Mouse (Mus musculus): ENCODE measurements around the gene Ccdc80.

Gene Ccdc80

DNA sequence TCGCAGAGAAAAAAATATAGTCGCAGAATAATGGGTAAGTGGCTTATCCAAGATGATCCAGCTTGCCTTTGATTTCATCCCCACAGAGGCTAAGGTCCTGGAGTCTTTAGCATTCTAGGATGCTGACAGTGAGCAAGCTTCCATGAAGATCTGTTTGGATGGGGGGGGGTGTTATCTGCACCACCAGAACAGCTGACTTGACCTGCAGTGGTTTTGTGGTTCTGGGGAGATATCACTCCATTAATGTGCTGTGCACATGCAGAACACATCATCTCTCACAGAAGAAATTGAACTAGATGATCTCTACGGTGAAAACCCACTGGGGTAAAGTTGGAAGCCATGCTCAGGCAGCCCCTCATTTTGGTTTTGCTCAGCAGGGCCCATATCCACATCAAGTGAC, 24.0 kb downstream of the Ccdc80 start:
- no peak for DNase-seq (ENCODE audit: low read depth, low spot score)

DNA sequence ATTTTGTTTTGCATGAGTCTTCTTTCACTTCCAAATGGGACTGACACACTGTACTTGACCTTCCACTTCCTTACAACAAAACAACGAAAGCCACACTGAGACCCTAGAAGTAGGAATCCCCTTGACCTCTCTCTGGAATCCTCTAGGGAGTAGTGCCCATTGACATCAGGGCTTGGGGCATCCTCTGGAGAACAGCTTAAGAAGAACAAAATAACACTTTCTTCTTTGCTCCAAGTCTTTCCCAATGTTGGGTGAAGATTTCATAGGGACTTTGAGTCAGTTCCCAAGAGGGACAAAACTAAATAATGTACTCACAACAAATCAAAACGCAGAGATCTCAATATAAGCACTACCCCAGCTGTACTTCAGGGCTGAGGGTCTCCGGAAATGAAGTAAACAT, 25.6 kb downstream of the Ccdc80 start:
- DNase-seq (ENCODE audit: low read depth, low spot score): no peak

DNA sequence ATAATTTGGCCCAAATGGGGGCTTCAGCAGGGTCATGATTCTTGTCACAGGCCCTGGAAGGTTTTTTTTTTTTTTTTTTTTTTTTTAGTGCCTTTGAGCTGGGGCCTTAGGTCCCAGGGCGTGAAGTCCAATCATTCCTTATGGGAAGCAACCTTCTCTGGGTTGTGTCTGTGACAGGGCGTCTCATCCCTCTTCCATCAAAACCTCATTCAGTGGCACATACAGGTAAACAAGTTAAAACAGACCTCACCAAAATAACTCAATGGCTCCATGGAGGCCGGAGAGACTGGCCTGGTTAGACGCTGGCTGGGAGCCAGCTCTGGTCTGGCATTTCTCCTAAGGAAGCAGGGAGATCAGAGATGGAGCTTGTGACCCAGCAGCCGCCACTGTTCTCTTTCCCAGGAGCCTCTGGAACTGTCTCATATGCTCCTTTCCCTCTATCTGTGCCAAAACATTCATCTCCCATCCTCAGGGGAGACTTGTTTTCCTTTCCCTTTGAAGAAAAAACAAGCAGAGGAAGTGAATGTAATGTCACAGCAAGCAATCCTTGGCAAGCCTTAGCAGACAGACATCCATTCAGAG, 27.7 kb downstream of the Ccdc80 start:
- no peak for DNase-seq (ENCODE audit: low read depth, low spot score)

DNA sequence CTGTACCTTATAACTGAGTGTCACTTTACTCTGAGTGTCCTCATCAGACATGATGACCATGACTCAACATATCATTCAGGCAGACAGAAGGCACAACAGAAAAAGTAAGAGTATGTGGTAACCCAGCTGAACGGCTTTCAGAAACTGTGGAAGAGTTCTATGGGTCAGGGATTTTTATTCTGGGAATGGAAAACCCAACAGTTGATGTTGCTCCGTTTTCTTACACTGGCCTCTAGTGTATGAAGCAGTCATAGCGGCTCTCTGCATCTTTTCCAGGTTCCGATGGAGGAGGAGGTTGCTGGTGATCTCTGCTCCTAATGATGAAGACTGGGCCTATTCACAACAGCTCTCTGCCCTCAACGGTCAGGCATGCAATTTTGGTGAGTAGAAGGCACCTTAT, 29.4 kb downstream of the Ccdc80 start:
- DNase-seq (ENCODE audit: low read depth, low spot score): no peak

DNA sequence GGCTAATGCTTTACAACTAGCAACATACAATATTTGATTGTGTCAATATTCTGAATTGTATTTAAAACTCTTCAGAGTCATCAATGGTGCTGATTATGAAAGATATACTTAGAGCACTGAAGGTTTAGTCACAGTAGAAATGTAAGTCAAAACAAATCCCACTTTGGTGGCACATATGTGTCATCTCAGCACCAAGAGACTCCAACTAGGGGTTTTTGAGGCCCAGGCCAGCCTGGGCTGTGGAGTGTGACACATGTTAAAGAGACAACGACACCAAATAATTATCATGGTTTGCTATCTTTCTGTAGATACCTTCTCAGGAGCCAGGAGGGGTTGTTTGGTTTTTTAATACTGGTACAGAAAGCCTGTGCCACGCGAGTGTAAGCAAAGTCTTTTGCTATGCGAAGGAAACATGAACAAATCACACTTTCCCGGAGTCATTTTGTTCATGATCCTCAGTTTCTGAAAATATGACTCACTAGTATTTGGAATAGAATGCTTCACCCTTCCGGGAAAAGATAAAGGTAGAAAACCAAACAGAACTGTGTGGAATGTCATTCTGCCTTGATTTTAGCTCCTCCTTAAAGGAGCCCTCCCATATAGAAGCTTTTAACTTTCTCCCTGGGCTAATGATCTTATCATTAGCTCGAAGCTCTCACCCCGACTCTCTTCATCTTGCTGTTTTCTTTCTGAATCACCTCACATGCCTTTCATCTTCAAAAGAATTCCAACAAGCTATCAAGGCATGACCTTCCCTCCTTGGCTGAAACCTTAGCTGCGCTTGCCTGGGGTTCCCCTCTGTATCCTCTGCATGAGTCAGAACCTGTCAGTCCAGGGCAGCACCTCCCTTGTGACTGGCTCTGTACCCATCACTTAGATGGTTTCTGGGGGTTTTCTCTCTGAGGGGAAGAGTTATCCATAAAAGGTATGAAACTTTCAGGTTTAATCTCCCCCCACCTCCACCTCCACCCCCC, 31.3 kb downstream of the Ccdc80 start:
- DNase-seq (ENCODE audit: low read depth, low spot score): no peak

DNA sequence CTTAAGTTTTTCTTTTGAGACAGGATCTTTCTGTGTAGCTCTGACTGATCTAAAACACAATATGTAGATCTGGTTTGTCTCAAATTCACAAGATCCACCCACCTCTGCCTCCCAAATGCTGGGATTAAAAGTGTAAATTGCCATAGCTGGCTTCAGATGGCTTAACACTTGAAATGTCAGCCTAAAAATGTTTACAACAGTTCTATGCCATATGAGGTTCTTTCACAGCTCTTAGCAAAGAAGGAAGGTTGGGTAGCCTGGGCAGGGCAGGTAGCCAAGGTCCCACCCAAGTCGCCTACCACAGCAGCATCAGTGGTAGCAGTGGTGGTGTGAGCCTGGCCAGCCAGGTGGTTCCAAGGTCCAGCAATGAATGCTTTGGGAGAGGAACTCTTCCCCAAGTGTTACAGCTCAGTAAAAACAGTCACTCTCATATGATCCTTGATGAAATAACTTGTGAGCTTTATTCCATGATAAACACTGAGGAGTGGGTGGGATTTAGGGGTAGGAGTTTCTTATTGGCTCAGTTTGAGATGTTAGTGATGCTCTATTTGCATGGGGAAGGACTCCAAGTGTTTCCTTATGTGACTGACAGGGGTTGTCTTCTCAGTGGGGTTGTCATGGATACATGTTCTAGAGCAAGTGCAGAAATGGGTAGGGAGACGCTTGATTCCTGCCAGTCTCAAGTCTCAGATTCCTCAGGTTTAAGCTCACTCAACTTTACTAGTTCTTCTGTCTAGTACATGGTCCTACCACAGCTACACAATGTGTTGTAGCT, 34.9 kb downstream of the Ccdc80 start:
- no peak for DNase-seq (ENCODE audit: low read depth, low spot score)

DNA sequence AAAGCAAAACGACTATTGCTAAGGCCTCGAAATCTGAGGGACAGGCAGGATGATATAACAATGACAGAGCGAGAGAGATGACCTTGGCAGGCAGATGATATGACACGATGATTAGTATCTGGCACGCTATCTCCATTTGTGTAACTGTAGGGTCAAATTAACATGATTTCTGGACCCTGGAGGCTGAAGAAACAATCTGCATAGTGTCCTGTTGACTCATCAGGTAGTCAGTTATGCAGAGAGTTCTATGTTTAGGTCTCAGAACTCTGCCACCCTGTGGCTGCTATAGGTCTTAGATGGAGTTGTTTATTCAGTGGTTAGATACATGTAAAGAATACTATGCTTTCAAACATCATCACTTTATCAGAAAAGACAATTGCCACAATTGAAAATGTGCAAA, 48.5 kb downstream of the Ccdc80 start:
- no peak for DNase-seq (ENCODE audit: low read depth, low spot score)

DNA sequence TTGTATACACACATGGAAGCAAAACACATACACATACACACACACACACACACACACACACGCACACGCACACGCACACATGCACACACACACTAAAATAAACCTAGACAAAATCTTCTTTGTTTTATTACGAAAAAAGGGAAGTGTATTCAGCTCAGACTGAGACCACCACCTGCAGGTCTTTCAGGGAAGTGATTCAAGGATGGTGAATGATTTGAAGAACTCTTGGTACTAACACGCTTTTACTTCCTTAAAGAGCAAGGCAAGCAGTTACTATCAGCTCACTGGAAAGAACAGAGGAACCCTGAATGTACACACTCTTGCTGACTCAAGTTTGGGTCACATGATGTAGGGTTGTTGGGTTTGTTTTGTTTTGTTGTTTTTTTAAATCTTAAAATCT, 49.4 kb downstream of the Ccdc80 start:
- DNase-seq (ENCODE audit: low read depth, low spot score): no peak

DNA sequence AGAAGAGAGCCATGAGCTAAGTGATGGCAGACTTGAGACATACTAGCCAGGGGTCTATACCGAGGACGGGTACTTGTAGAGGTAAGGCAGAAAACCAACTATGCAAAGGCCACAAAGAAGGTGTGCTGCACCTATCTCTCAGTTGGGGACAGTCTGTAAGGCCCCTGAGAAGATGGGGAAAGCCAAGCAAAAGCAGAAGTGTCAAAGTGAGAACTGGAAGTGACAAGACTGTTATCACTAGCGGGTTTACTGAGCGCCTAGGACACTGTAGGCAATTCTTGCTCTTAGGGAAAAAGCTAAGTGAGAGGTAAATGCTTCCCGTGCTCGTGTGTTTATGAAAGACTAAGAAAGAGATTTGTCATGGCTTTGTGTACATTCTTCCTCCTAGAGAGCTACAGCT, 51.9 kb downstream of the Ccdc80 start:
- DNase-seq (ENCODE audit: low read depth, low spot score): no peak

DNA sequence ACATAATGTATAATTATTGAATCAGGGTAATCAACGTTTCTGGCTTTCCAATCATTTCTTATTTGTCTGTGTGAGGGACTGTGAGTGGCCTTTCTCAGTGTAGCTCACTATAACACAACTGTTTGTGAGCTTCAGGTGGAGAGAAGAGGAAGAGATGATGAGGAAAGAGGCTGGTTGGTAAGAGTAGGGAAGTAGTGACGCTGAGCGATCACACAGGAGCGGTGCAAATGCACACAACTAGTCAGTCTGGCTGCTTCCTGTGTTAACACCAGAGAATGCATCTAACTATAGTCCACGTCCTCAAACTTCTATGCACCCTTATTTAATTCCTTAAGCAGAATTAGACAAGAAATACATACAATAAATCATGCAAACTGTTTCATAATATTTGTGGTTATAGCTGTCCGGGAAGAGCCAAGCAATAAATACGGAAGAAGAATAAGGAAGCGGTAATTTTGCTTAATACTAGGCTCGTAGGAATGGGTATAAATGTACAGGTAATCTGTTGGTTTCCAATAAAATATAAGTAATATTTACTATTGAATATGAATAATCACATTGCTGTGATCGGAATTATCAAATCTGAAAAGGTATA, 55.4 kb downstream of the Ccdc80 start:
- DNase-seq (ENCODE audit: low read depth, low spot score): no peak

DNA sequence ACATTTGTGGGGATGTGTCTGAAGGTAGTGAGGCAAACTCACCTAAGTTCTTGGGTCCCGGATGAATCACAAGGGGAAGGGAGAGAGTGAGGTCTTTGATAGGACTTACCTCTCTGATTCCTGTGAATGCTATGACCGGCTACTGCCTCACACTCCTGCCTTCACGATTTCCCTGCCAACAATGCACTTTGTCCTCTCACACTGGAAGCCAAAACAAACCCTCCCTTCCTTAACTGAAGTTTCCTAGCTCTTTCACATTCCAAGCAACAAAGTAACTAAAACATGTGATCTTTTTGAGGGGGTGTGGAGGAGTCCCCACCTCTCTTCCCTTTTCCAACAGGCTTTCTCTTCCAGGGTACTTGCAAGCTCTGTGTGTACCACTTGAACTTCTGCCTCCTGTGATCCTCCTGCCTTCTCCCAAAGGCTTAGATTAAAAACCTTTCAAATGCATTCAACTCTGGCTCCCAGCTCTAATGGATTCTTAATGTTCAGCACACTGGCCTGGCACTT, 61.6 kb downstream of the Ccdc80 start:
- DNase-seq (ENCODE audit: low read depth, low spot score): no peak

DNA sequence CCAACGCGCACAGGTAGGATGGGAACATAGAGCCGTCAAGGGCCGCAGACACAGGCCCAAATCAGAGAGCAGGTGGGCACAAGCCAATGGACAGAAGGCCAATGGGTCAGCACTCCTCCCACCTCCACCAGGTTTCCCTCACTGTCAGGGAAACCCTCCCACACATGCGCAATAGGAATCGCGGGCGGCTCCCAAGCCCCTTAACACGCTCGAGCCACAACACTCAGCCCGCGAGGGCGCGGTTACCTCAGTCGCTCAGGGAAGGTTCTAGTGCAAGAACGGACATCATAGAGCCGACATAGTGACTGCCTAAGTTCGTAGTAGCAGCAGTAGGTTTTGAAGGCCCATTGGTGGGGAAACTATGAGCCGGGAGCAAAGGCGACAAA, 64.9 kb downstream of the Ccdc80 start:
- peak; percentile 45 for DNase-seq (ENCODE audit: low read depth, low spot score)

DNA sequence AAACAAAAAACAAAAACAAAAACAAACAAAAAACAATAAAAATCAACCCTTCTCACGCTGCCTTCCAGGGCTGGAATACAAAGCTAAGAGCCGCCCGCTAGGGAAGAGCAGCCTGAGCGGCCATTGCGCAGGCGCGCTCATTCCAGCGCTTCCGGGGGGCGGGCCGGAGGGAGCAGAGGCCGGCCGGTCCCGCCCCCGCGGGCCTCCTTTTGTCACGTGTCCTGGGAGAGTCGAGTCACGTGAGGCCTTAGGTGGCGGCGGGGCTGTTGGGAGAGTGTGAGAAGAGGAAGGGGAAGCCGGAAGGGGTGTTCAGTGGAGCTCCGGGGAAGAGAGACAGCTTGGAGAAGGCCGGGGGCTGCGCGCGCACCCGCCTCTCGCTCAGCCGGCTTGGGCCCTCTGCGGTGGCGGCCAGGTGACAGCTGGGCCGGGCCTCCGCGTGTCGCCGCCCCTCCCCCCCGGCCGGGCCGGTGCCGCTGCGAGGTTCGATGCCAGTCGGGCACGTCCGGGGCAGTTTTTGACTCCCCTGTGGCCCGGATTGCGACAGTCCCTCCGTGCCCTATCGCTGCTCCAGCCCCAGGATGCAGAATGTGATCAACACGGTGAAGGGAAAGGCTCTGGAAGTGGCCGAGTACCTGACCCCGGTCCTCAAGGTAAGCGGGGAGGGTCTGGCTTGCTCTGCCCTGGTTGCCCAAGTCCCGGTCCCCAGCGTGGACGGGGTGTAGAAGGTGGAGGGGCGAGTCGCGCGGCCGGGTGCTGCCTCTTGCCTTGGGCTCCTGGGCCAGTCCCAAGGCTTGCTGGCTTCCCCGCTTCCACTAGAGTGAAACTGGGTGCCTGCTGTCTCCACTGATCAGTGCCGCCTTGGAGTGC, 65.6 kb downstream of the Ccdc80 start, which contains the start of the genes Slc35a5 and Atg3:
Slc35a5 (minus strand) TSS at position 185 of the 867 bp plus-strand sequence.
Atg3 (plus strand) TSS at position 264 of the 867 bp plus-strand sequence.
- DNase-seq (ENCODE audit: low read depth, low spot score): peak; percentile 89

DNA sequence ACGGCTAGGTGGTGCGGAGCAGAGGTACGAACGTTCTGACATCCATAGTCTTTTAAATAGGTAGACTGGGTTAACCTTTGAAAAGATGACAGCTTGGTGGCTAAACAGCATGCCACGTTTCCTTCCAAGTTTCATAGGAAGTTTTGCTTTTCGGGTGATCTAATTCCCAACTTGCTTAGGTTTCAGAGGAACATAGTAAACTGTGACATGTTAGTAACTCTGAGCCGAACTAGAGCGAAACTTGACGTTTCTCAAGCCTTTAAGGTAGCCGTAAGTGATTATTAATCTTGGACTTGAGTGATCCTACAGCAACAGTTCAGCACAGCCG, 66.2 kb downstream of the Ccdc80 start:
- no peak for DNase-seq (ENCODE audit: low read depth, low spot score)
